Mouse (Mus musculus): ENCODE data around the gene Nfkb1. TPM values are rescaled to one million over a fixed set of nuclear protein-coding genes. Genes with fewer than 3 reads are reported as not detected.

The Nfkb1 gene
- polyA plus RNA-seq, 2 experiments, result 26.9 to 55.4 TPM

GRCm38 (mm10) chr3:135610221-135610620, 81.1 kb downstream of the Nfkb1 start:
- no peak overlapping the region for H3K27ac ChIP-seq (replicated peaks; ENCODE audit: low read depth, low read length)
- TF ChIP-seq POLR2A (IDR thresholded peaks at IDR 0.05; ENCODE audit: borderline replicate concordance, extremely low read depth, insufficient read depth, insufficient read length), result no peak
- H3K27me3 ChIP-seq (ENCODE audit: control insufficient read depth, insufficient read depth, low read length), result no peaks in the 10 kb centered on the region
- peaks cover 74% of the 10 kb centered on the region for H3K36me3 ChIP-seq (ENCODE audit: control insufficient read depth, insufficient read depth, low read length)
- no peak overlapping the region for H3K9ac ChIP-seq (ENCODE audit: low read depth, low read length, severe bottlenecking)
- H3K4me1 ChIP-seq (ENCODE audit: control insufficient read depth, insufficient read depth, low read length), result no peaks in the 10 kb centered on the region
- no peaks in the 10 kb centered on the region for H3K9me3 ChIP-seq (ENCODE audit: control insufficient read depth, low read length)
- ATAC-seq (ENCODE audit: low FRiP score, low read depth) (no peak), DNase-seq (ENCODE audit: low spot score) (no peak)
- WGBS, result 79% methylated on average over 3 of the region's 3 CpGs
- H3K4me2 ChIP-seq (replicated peaks; ENCODE audit: low read depth, low read length, severe bottlenecking), result no peak overlapping the region
- no peak overlapping the region for H3K4me3 ChIP-seq (replicated peaks; ENCODE audit: low read length)

- no peak overlapping the region for H3K4me3 ChIP-seq (replicated peaks; ENCODE audit: low read length)
- no peak overlapping the region for H3K4me2 ChIP-seq (replicated peaks; ENCODE audit: low read depth, low read length, severe bottlenecking)
- H3K9ac ChIP-seq (ENCODE audit: low read depth, low read length, severe bottlenecking), result no peak overlapping the region
- H3K36me3 ChIP-seq (ENCODE audit: control insufficient read depth, insufficient read depth, low read length), result peaks cover 73% of the 10 kb centered on the region
- no peaks in the 10 kb centered on the region for H3K4me1 ChIP-seq (ENCODE audit: control insufficient read depth, insufficient read depth, low read length)
- TF ChIP-seq POLR2A (IDR thresholded peaks at IDR 0.05; ENCODE audit: borderline replicate concordance, extremely low read depth, insufficient read depth, insufficient read length), result no peak
- DNase-seq (ENCODE audit: low spot score) (no peak), ATAC-seq (ENCODE audit: low FRiP score, low read depth) (no peak)
- H3K27me3 ChIP-seq (ENCODE audit: control insufficient read depth, insufficient read depth, low read length), result no peaks in the 10 kb centered on the region
- no peak overlapping the region for H3K27ac ChIP-seq (replicated peaks; ENCODE audit: low read depth, low read length)
- 84% methylated on average over 24 of the region's 24 CpGs for WGBS
- H3K9me3 ChIP-seq (ENCODE audit: control insufficient read depth, low read length), result no peaks in the 10 kb centered on the region
Observed at GRCm38 (mm10) chr3:135607660-135608473, 83.5 kb downstream of the Nfkb1 start.

GRCm38 (mm10) chr3:135607021-135607420, 84.3 kb downstream of the Nfkb1 start:
- Histone ChIP-seq H3K4me1 (ENCODE audit: control insufficient read depth, insufficient read depth, low read length) (no peaks in the 10 kb centered on the region), H3K9ac (ENCODE audit: low read depth, low read length, severe bottlenecking) (no peak overlapping the region), H3K27ac (replicated peaks; ENCODE audit: low read depth, low read length) (no peak overlapping the region), H3K27me3 (ENCODE audit: control insufficient read depth, insufficient read depth, low read length) (no peaks in the 10 kb centered on the region), H3K4me3 (replicated peaks; ENCODE audit: low read length) (no peak overlapping the region), H3K4me2 (replicated peaks; ENCODE audit: low read depth, low read length, severe bottlenecking) (no peak overlapping the region), H3K9me3 (ENCODE audit: control insufficient read depth, low read length) (no peaks in the 10 kb centered on the region), H3K36me3 (ENCODE audit: control insufficient read depth, insufficient read depth, low read length) (peaks cover 71% of the 10 kb centered on the region)
- no peak for TF ChIP-seq POLR2A (IDR thresholded peaks at IDR 0.05; ENCODE audit: borderline replicate concordance, extremely low read depth, insufficient read depth, insufficient read length)
- WGBS, result 71% methylated on average over 9 of the region's 9 CpGs
- ATAC-seq (ENCODE audit: low FRiP score, low read depth), result no peak
- DNase-seq (ENCODE audit: low spot score), result no peak

- WGBS, result 87% methylated on average over 8 of the region's 8 CpGs
- Histone ChIP-seq H3K4me1 (ENCODE audit: control insufficient read depth, insufficient read depth, low read length) (no peaks in the 10 kb centered on the region), H3K36me3 (ENCODE audit: control insufficient read depth, insufficient read depth, low read length) (peaks cover 74% of the 10 kb centered on the region), H3K27ac (replicated peaks; ENCODE audit: low read depth, low read length) (no peak overlapping the region), H3K4me2 (replicated peaks; ENCODE audit: low read depth, low read length, severe bottlenecking) (no peak overlapping the region), H3K9ac (ENCODE audit: low read depth, low read length, severe bottlenecking) (no peak overlapping the region), H3K27me3 (ENCODE audit: control insufficient read depth, insufficient read depth, low read length) (no peaks in the 10 kb centered on the region), H3K9me3 (ENCODE audit: control insufficient read depth, low read length) (no peaks in the 10 kb centered on the region), H3K4me3 (replicated peaks; ENCODE audit: low read length) (no peak overlapping the region)
- no peak for DNase-seq (ENCODE audit: low spot score)
- no peak for TF ChIP-seq POLR2A (IDR thresholded peaks at IDR 0.05; ENCODE audit: borderline replicate concordance, extremely low read depth, insufficient read depth, insufficient read length)
- no peak for ATAC-seq (ENCODE audit: low FRiP score, low read depth)
Observed at GRCm38 (mm10) chr3:135606592-135606991, 84.8 kb downstream of the Nfkb1 start.

GRCm38 (mm10) chr3:135605474-135605873, 85.9 kb downstream of the Nfkb1 start:
- H3K27me3 ChIP-seq (ENCODE audit: control insufficient read depth, insufficient read depth, low read length), result no peaks in the 10 kb centered on the region
- no peak overlapping the region for H3K27ac ChIP-seq (replicated peaks; ENCODE audit: low read depth, low read length)
- H3K9ac ChIP-seq (ENCODE audit: low read depth, low read length, severe bottlenecking), result no peak overlapping the region
- WGBS, result 82% methylated on average over 4 of the region's 4 CpGs
- H3K4me2 ChIP-seq (replicated peaks; ENCODE audit: low read depth, low read length, severe bottlenecking), result no peak overlapping the region
- no peak overlapping the region for H3K4me3 ChIP-seq (replicated peaks; ENCODE audit: low read length)
- H3K9me3 ChIP-seq (ENCODE audit: control insufficient read depth, low read length), result no peaks in the 10 kb centered on the region
- DNase-seq (ENCODE audit: low spot score) (no peak), ATAC-seq (ENCODE audit: low FRiP score, low read depth) (no peak)
- H3K36me3 ChIP-seq (ENCODE audit: control insufficient read depth, insufficient read depth, low read length), result peaks cover 72% of the 10 kb centered on the region
- no peaks in the 10 kb centered on the region for H3K4me1 ChIP-seq (ENCODE audit: control insufficient read depth, insufficient read depth, low read length)
- no peak for TF ChIP-seq POLR2A (IDR thresholded peaks at IDR 0.05; ENCODE audit: borderline replicate concordance, extremely low read depth, insufficient read depth, insufficient read length)
